Mouse (Mus musculus): ENCODE data around the gene Prrt1.

Prrt1 gene

GRCm38 (mm10) chr17:34671151-34672066, 42.1 kb downstream of the Prrt1 start:
- DNase-seq (ENCODE audit: low read depth, low spot score): no peak

- no peak for DNase-seq (ENCODE audit: low read depth, low spot score)
Observed at GRCm38 (mm10) chr17:34672246-34672792, 43.0 kb downstream of the Prrt1 start.

GRCm38 (mm10) chr17:34673139-34673538, 43.8 kb downstream of the Prrt1 start:
- DNase-seq (ENCODE audit: low read depth, low spot score): no peak

- no peak for DNase-seq (ENCODE audit: low read depth, low spot score)
Observed at GRCm38 (mm10) chr17:34674524-34675204, 45.3 kb downstream of the Prrt1 start.

GRCm38 (mm10) chr17:34675205-34676092, 46.1 kb downstream of the Prrt1 start:
- DNase-seq (ENCODE audit: low read depth, low spot score): no peak

- no peak for DNase-seq (ENCODE audit: low read depth, low spot score)
Observed at GRCm38 (mm10) chr17:34676093-34676460, 46.7 kb downstream of the Prrt1 start.

GRCm38 (mm10) chr17:34676671-34677070, 47.3 kb downstream of the Prrt1 start:
- DNase-seq (ENCODE audit: low read depth, low spot score): no peak

GRCm38 (mm10) chr17:34680191-34680590, 50.9 kb downstream of the Prrt1 start:
- DNase-seq (ENCODE audit: low read depth, low spot score): no peak

- no peak for DNase-seq (ENCODE audit: low read depth, low spot score)
Observed at GRCm38 (mm10) chr17:34680621-34681020, 51.3 kb downstream of the Prrt1 start.

GRCm38 (mm10) chr17:34681132-34681571, 51.8 kb downstream of the Prrt1 start:
- no peak for DNase-seq (ENCODE audit: low read depth, low spot score)

GRCm38 (mm10) chr17:34681881-34682536, 52.7 kb downstream of the Prrt1 start:
- DNase-seq (ENCODE audit: low read depth, low spot score): no peak
